Mouse (Mus musculus) megakaryocyte, embryonic 14.5 days (primary cell): Measurements from ENCODE around the gene Ntrk3.

Experiments used
- FLI1 ChIP-seq: IDR thresholded peaks from 2 replicates; pipeline ENCODE4 v1.6.1; 2012; ENCODE audit warnings: low read length, inconsistent platforms, mixed read lengths
- GATA1 ChIP-seq: IDR thresholded peaks from 3 replicates; pipeline ENCODE4 v1.6.1; 2012; ENCODE audit warnings: mixed read lengths, low read length, inconsistent platforms, borderline replicate concordance

DNA sequence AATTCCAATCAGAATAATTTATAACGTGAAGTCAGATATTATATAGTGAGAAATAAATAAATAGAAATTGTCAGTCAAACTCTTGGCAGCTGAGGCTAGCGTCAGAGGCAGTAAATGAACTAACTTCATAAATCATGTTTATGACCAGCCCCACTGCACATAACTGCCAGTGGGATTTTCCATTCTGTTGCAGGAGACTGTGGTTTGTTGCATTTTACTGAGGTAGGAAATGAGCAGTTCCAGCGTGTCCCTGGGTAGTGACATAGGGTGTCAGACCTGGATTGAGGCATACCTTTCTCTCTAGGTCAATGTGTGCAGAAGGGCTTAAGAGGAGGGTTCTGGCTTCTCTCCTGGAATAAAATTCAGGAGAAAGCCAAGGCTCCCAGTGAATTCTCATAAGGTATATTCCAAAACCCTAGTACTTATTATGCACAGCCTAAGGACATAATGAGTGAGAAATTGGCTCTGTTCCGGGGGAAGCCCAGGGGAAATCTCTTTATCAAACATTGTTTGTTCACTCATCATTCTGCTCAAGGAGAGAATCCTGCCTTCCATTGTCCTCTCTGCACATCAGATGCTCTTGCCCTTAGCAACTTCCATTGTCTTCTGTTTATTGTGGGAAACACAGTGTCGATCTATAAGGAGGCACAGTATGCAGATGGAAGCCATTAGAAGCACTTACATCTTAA is 565.4 kb downstream of the Ntrk3 start:
- TF ChIP-seq GATA1 = no peak
- no peak for TF ChIP-seq FLI1
